Mouse (Mus musculus): ENCODE measurements around the gene Bcas3. TPM values are rescaled to one million over a fixed set of nuclear protein-coding genes. Genes with fewer than 3 reads are reported as not detected.
"Not testable (repeated sequence)": the region's sequence is repeated elsewhere in the genome, so short reads cannot be mapped to it uniquely, and the experiment has no call there.

The Bcas3 gene
- polyA plus RNA-seq, 1 experiment from 2014 or later: 20.5 TPM

- peaks cover 17% of the 10 kb centered on the region for H3K4me1 ChIP-seq (ENCODE audit: control insufficient read depth, insufficient read depth, low read length)
- H3K9ac ChIP-seq (ENCODE audit: low read length): no peak overlapping the region
- no peaks in the 10 kb centered on the region for H3K9me3 ChIP-seq (replicated peaks; ENCODE audit: control insufficient read depth, low read length)
- no peak overlapping the region for H3K27ac ChIP-seq (ENCODE audit: low read length)
- no peak for ATAC-seq (replicated peaks; ENCODE audit: extremely low read depth, insufficient read depth, low FRiP score)
- 46% methylated on average over 7 of the region's 7 CpGs for WGBS
- H3K4me2 ChIP-seq (ENCODE audit: low read depth, low read length): no peak overlapping the region
- H3K36me3 ChIP-seq (ENCODE audit: control insufficient read depth, insufficient read depth): no peaks in the 10 kb centered on the region
- H3K4me3 ChIP-seq (ENCODE audit: low read length): no peak overlapping the region
- H3K27me3 ChIP-seq (ENCODE audit: control insufficient read depth, insufficient read depth, low read length): 0 out of 2 replicates have a peak, but pooled peaks cover 8% of the 10 kb centered on the region
Observed at GRCm38 (mm10) chr11:85714312-85714931, 361.5 kb downstream of the Bcas3 start.

- not testable (repeated sequence) for H3K36me3 ChIP-seq (ENCODE audit: control insufficient read depth, insufficient read depth); H3K9me3 ChIP-seq (replicated peaks; ENCODE audit: control insufficient read depth, low read length); H3K27me3 ChIP-seq (ENCODE audit: control insufficient read depth, insufficient read depth, low read length); ATAC-seq (replicated peaks; ENCODE audit: extremely low read depth, insufficient read depth, low FRiP score); H3K27ac ChIP-seq (ENCODE audit: low read length); H3K4me2 ChIP-seq (ENCODE audit: low read depth, low read length); H3K4me3 ChIP-seq (ENCODE audit: low read length); H3K9ac ChIP-seq (ENCODE audit: low read length)
- 91% methylated on average over 2 of the region's 2 CpGs for WGBS
- H3K4me1 ChIP-seq (ENCODE audit: control insufficient read depth, insufficient read depth, low read length): peaks cover 29% of the 10 kb centered on the region
Observed at GRCm38 (mm10) chr11:85716730-85717129, 363.8 kb downstream of the Bcas3 start.

DNA sequence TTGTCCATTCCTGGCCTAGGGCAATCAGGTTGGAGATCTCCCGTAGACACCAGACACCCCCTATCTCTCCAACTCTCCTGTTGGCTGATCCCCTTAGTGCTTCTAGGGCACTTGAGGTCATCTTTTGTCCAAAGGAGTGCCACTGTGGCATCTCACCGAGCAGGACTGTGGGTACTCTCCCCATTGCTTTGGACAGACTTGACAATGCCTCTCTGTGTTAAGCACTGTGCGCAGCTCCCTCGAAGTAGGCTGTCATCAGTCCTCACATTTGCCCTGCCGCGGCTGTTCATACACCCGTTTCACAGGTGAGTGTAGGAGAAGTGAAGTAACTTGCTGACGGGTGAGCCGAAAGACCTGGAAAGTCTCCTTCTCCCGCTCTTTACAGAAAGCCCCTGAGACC, 366.1 kb downstream of the Bcas3 start:
- H3K9ac ChIP-seq (ENCODE audit: low read length): no peak overlapping the region
- H3K27ac ChIP-seq (ENCODE audit: low read length): peak overlapping the region; percentile 38; the same call in 1 of the 2 replicates
- no peaks in the 10 kb centered on the region for H3K9me3 ChIP-seq (replicated peaks; ENCODE audit: control insufficient read depth, low read length)
- peaks cover 19% of the 10 kb centered on the region for H3K4me1 ChIP-seq (ENCODE audit: control insufficient read depth, insufficient read depth, low read length)
- ATAC-seq (replicated peaks; ENCODE audit: extremely low read depth, insufficient read depth, low FRiP score): no peak
- peak overlapping the region; percentile 20; the same call in 1 of the 2 replicates for H3K4me2 ChIP-seq (ENCODE audit: low read depth, low read length)
- WGBS: 49% methylated on average over 10 of the region's 10 CpGs
- no peak overlapping the region for H3K4me3 ChIP-seq (ENCODE audit: low read length)
- no peaks in the 10 kb centered on the region for H3K36me3 ChIP-seq (ENCODE audit: control insufficient read depth, insufficient read depth)
- 0 out of 2 replicates have a peak, but pooled peaks cover 5% of the 10 kb centered on the region for H3K27me3 ChIP-seq (ENCODE audit: control insufficient read depth, insufficient read depth, low read length)

DNA sequence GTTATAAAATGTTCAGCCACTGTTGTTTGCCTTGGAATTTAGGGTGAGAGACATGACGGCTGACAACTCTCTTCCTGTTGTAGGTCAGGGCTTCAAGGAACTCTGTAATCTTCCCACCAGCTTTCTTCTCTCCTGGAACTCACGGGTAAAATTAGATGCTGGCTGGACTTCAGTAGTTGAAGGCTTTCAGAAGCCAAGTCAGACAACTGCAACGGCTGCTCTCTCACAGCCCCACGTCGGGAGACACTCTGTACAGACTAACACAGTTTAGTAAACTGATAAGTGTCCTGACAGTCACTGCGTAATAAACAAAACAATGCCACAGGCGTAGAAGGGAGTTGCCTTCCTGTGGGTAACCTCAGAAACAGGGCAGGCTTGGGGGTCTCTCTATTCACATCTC, 366.8 kb downstream of the Bcas3 start:
- peaks cover 17% of the 10 kb centered on the region for H3K4me1 ChIP-seq (ENCODE audit: control insufficient read depth, insufficient read depth, low read length)
- no peaks in the 10 kb centered on the region for H3K36me3 ChIP-seq (ENCODE audit: control insufficient read depth, insufficient read depth)
- H3K4me2 ChIP-seq (ENCODE audit: low read depth, low read length): peak overlapping the region; percentile 31; the same call in 1 of the 2 replicates
- 0 out of 2 replicates have a peak, but pooled peaks cover 4% of the 10 kb centered on the region for H3K27me3 ChIP-seq (ENCODE audit: control insufficient read depth, insufficient read depth, low read length)
- ATAC-seq (replicated peaks; ENCODE audit: extremely low read depth, insufficient read depth, low FRiP score): no peak; the same call in 1 of the 2 replicates
- H3K4me3 ChIP-seq (ENCODE audit: low read length): no peak overlapping the region
- WGBS: 15% methylated on average over 7 of the region's 7 CpGs
- H3K27ac ChIP-seq (ENCODE audit: low read length): peak overlapping the region; percentile 39
- H3K9me3 ChIP-seq (replicated peaks; ENCODE audit: control insufficient read depth, low read length): no peaks in the 10 kb centered on the region
- no peak overlapping the region for H3K9ac ChIP-seq (ENCODE audit: low read length)

GRCm38 (mm10) chr11:85720269-85720773, 367.4 kb downstream of the Bcas3 start:
- Histone ChIP-seq H3K9me3 (replicated peaks; ENCODE audit: control insufficient read depth, low read length) (no peaks in the 10 kb centered on the region), H3K4me1 (ENCODE audit: control insufficient read depth, insufficient read depth, low read length) (peaks cover 17% of the 10 kb centered on the region), H3K9ac (ENCODE audit: low read length) (no peak overlapping the region), H3K4me2 (ENCODE audit: low read depth, low read length) (no peak overlapping the region), H3K36me3 (ENCODE audit: control insufficient read depth, insufficient read depth) (no peaks in the 10 kb centered on the region), H3K4me3 (ENCODE audit: low read length) (no peak overlapping the region), H3K27me3 (ENCODE audit: control insufficient read depth, insufficient read depth, low read length) (0 out of 2 replicates have a peak, but pooled peaks cover 4% of the 10 kb centered on the region), H3K27ac (ENCODE audit: low read length) (peak overlapping the region; percentile 39; the same call in 1 of the 2 replicates)
- ATAC-seq (replicated peaks; ENCODE audit: extremely low read depth, insufficient read depth, low FRiP score): no peak
- WGBS: 29% methylated on average over 6 of the region's 6 CpGs

GRCm38 (mm10) chr11:85721986-85722385, 369.0 kb downstream of the Bcas3 start:
- H3K27me3 ChIP-seq (ENCODE audit: control insufficient read depth, insufficient read depth, low read length): 0 out of 2 replicates have a peak, but pooled peaks cover 4% of the 10 kb centered on the region
- no peak overlapping the region for H3K4me2 ChIP-seq (ENCODE audit: low read depth, low read length)
- no peak overlapping the region for H3K9ac ChIP-seq (ENCODE audit: low read length)
- no peaks in the 10 kb centered on the region for H3K36me3 ChIP-seq (ENCODE audit: control insufficient read depth, insufficient read depth)
- WGBS: 77% methylated on average over 4 of the region's 4 CpGs
- H3K9me3 ChIP-seq (replicated peaks; ENCODE audit: control insufficient read depth, low read length): no peaks in the 10 kb centered on the region
- ATAC-seq (replicated peaks; ENCODE audit: extremely low read depth, insufficient read depth, low FRiP score): no peak
- no peak overlapping the region for H3K4me3 ChIP-seq (ENCODE audit: low read length)
- no peak overlapping the region for H3K27ac ChIP-seq (ENCODE audit: low read length)
- H3K4me1 ChIP-seq (ENCODE audit: control insufficient read depth, insufficient read depth, low read length): peaks cover 17% of the 10 kb centered on the region

DNA sequence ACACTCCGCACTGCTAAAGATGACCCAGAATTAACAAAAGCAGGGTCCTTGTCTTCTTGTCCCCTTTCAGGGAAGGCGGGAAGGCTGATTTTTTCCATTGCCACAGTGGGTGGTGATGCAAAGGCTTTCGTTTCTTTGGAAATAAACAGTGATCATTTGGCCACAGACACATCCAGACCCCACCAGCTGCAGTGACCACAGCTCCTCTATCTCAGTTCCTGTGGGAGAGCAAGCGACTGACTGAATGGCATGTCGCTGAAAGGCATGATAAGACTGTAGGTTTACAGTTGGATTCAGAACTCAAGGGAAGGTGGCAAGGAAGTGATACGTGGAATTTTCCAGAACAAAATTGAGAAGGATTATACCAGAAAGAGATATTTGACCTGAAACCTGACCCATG, 371.2 kb downstream of the Bcas3 start:
- no peak overlapping the region for H3K4me2 ChIP-seq (ENCODE audit: low read depth, low read length)
- H3K27ac ChIP-seq (ENCODE audit: low read length): no peak overlapping the region

GRCm38 (mm10) chr11:85729725-85730124, 376.8 kb downstream of the Bcas3 start:
- no peaks in the 10 kb centered on the region for H3K36me3 ChIP-seq (ENCODE audit: control insufficient read depth, insufficient read depth)
- no peaks in the 10 kb centered on the region for H3K4me1 ChIP-seq (ENCODE audit: control insufficient read depth, insufficient read depth, low read length)

More for the DNA sequence above, 371.2 kb downstream of the Bcas3 start:
- Histone ChIP-seq H3K4me1 (ENCODE audit: control insufficient read depth, insufficient read depth, low read length) (peaks cover 15% of the 10 kb centered on the region), H3K4me3 (ENCODE audit: low read length) (no peak overlapping the region), H3K36me3 (ENCODE audit: control insufficient read depth, insufficient read depth) (no peaks in the 10 kb centered on the region), H3K9me3 (replicated peaks; ENCODE audit: control insufficient read depth, low read length) (no peaks in the 10 kb centered on the region), H3K9ac (ENCODE audit: low read length) (no peak overlapping the region), H3K27me3 (ENCODE audit: control insufficient read depth, insufficient read depth, low read length) (no peaks in the 10 kb centered on the region)
- WGBS: 36% methylated on average over 6 of the region's 6 CpGs
- no peak for ATAC-seq (replicated peaks; ENCODE audit: extremely low read depth, insufficient read depth, low FRiP score)

DNA sequence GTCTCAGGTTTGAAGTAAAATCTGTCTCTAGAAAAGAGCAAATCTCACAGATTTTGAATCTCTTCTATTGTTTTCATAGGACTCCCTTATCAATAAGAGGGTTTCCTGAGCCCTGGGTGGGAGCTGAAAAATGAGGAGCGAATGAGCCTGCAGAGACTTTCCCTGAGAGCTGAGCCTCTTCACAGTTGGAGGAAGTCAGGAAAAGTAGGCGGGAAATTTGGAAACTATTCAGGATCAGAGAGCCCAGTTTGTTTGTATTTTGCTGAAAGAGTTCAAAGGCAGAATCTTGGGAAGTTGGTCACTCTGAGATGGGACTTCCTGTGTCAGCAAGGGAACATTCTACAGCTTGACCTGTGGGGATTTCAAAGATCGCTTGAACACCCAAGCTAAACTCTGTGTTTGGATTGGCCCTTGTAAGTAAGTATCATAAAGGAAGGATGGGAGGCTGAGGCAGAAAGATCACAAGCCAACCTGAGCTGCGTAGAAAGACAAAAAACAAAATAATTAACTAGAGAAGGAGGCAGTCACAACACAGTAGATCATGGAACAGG, 379.6 kb downstream of the Bcas3 start:
- Histone ChIP-seq H3K4me2 (ENCODE audit: low read depth, low read length) (no peak overlapping the region), H3K9ac (ENCODE audit: low read length) (no peak overlapping the region), H3K9me3 (replicated peaks; ENCODE audit: control insufficient read depth, low read length) (no peaks in the 10 kb centered on the region), H3K4me3 (ENCODE audit: low read length) (no peak overlapping the region), H3K27me3 (ENCODE audit: control insufficient read depth, insufficient read depth, low read length) (no peaks in the 10 kb centered on the region; the same call in none of the 2 replicates), H3K4me1 (ENCODE audit: control insufficient read depth, insufficient read depth, low read length) (no peaks in the 10 kb centered on the region), H3K27ac (ENCODE audit: low read length) (no peak overlapping the region), H3K36me3 (ENCODE audit: control insufficient read depth, insufficient read depth) (no peaks in the 10 kb centered on the region)
- 50% methylated on average over 4 of the region's 4 CpGs for WGBS
- no peak for ATAC-seq (replicated peaks; ENCODE audit: extremely low read depth, insufficient read depth, low FRiP score)

More at GRCm38 (mm10) chr11:85729725-85730124, 376.8 kb downstream of the Bcas3 start:
- Histone ChIP-seq H3K4me2 (ENCODE audit: low read depth, low read length) (no peak overlapping the region), H3K9me3 (replicated peaks; ENCODE audit: control insufficient read depth, low read length) (no peaks in the 10 kb centered on the region), H3K4me3 (ENCODE audit: low read length) (no peak overlapping the region), H3K27me3 (ENCODE audit: control insufficient read depth, insufficient read depth, low read length) (no peaks in the 10 kb centered on the region; the same call in none of the 2 replicates), H3K9ac (ENCODE audit: low read length) (no peak overlapping the region), H3K27ac (ENCODE audit: low read length) (no peak overlapping the region)
- no peak for ATAC-seq (replicated peaks; ENCODE audit: extremely low read depth, insufficient read depth, low FRiP score)
- WGBS: 45% methylated on average over 2 of the region's 2 CpGs

Data from heart, embryonic 16.5 days (tissue).